In genomic region chr4:58286368-58287090, GRCm38 (mm10) we compare ENCODE assay signal across 17 mouse cellular contexts. TPM values are rescaled to one million over a fixed set of nuclear protein-coding genes. Genes with fewer than 3 reads are reported as not detected.
DNase-seq lines count a peak whose midpoint lies in the region; ATAC-seq and TF ChIP-seq lines count a peak whose summit lies in the region.
"Had no signal": no experiment of that assay in that cellular context is flagged by ENCODE, and none has a peak within 500 bp of the region (broad histone marks: within the 10 kb centered on the region; RNA-seq: fewer than 3 reads in every experiment).

No protein-coding gene starts in this region.

- WGBS in heart, embryonic 16.5 days: 49% methylated on average over 9 of the region's 9 CpGs
- WGBS in embryonic facial prominence, embryonic 15.5 days: 20% methylated on average over 9 of the region's 9 CpGs
- WGBS in stomach, postnatal 0 days: 37% methylated on average over 9 of the region's 9 CpGs

- no peak for TF ChIP-seq POLR2A in testis, adult 2 months (IDR thresholded peaks at IDR 0.05; ENCODE audit: control insufficient read depth, low read depth, low read length)

- H3K9me3 ChIP-seq in heart, embryonic 16.5 days (replicated peaks; ENCODE audit: control insufficient read depth, low read length): no peaks in the 10 kb centered on the region
- H3K9me3 ChIP-seq in embryonic facial prominence, embryonic 15.5 days (replicated peaks): no peaks in the 10 kb centered on the region
- no peaks in the 10 kb centered on the region for H3K9me3 ChIP-seq in stomach, postnatal 0 days (ENCODE audit: control insufficient read depth, low read length)
- H3K9me3 ChIP-seq: embryonic facial prominence, embryonic 12.5 days; forebrain, embryonic 12.5 days; megakaryocyte, embryonic 14.5 days had no signal

- no peak for DNase-seq in heart, adult 18-20 months
- no peak for DNase-seq in testis, postnatal 10 days (ENCODE audit: low spot score)
- no peak for DNase-seq in stomach, postnatal 0 days (ENCODE audit: low spot score)
- DNase-seq in thymus, postnatal 25 days: no peak
- no peak for DNase-seq in ovary, postnatal 36 days (ENCODE audit: low spot score)
- DNase-seq: cerebellum, adult 11-12 months had no signal

- no peaks in the 10 kb centered on the region for H3K27me3 ChIP-seq in heart, embryonic 16.5 days (ENCODE audit: control insufficient read depth, insufficient read depth, low read length)
- H3K27me3 ChIP-seq in testis, adult 2 months (ENCODE audit: control insufficient read depth, insufficient read depth, low read length): no peaks in the 10 kb centered on the region
- H3K27me3 ChIP-seq in embryonic facial prominence, embryonic 15.5 days: no peaks in the 10 kb centered on the region
- H3K27me3 ChIP-seq in stomach, postnatal 0 days (ENCODE audit: control insufficient read depth, insufficient read depth, low read length): no peaks in the 10 kb centered on the region
- H3K27me3 ChIP-seq: embryonic facial prominence, embryonic 12.5 days; forebrain, embryonic 12.5 days; megakaryocyte, embryonic 14.5 days; Patski had no signal

- no peak overlapping the region for H3K9ac ChIP-seq in heart, embryonic 16.5 days (ENCODE audit: low read length)
- no peak overlapping the region for H3K9ac ChIP-seq in embryonic facial prominence, embryonic 15.5 days
- no peak overlapping the region for H3K9ac ChIP-seq in stomach, postnatal 0 days (ENCODE audit: low read length)
- H3K9ac ChIP-seq: embryonic facial prominence, embryonic 12.5 days; forebrain, embryonic 12.5 days had no signal

- no peak overlapping the region for H3K4me3 ChIP-seq in heart, embryonic 16.5 days (ENCODE audit: low read length)
- H3K4me3 ChIP-seq in testis, adult 2 months (ENCODE audit: control insufficient read depth, low read depth, low read length): no peak overlapping the region
- peak overlapping the region; percentile 18 for H3K4me3 ChIP-seq in embryonic facial prominence, embryonic 15.5 days (replicated peaks)
- peak overlapping the region; percentile 8; the same call in 1 of the 2 replicates for H3K4me3 ChIP-seq in stomach, postnatal 0 days (ENCODE audit: low read depth, low read length)
- H3K4me3 ChIP-seq: embryonic facial prominence, embryonic 12.5 days; forebrain, embryonic 12.5 days; megakaryocyte, embryonic 14.5 days had no signal

- peak overlapping the region; percentile 37; the same call in 1 of the 2 replicates for H3K4me2 ChIP-seq in heart, embryonic 16.5 days (ENCODE audit: low read depth, low read length)
- H3K4me2 ChIP-seq in embryonic facial prominence, embryonic 15.5 days (replicated peaks): peak overlapping the region; percentile 26
- H3K4me2 ChIP-seq in stomach, postnatal 0 days (replicated peaks; ENCODE audit: low read depth): peak overlapping the region; percentile 32
- H3K4me2 ChIP-seq: embryonic facial prominence, embryonic 12.5 days; forebrain, embryonic 12.5 days; heart, embryonic 11.5 days; liver, embryonic 11.5 days had no signal

- no peak for TF ChIP-seq EP300 in stomach, postnatal 0 days (optimal IDR thresholded peaks at IDR 0.05)

- no peaks in the 10 kb centered on the region for H3K36me3 ChIP-seq in heart, embryonic 16.5 days (ENCODE audit: control insufficient read depth, insufficient read depth)
- no peaks in the 10 kb centered on the region for H3K36me3 ChIP-seq in testis, adult 2 months (ENCODE audit: control insufficient read depth, insufficient read depth, low read length)
- no peaks in the 10 kb centered on the region for H3K36me3 ChIP-seq in embryonic facial prominence, embryonic 15.5 days
- no peaks in the 10 kb centered on the region for H3K36me3 ChIP-seq in stomach, postnatal 0 days (ENCODE audit: control insufficient read depth, insufficient read depth, low read length)
- H3K36me3 ChIP-seq: embryonic facial prominence, embryonic 12.5 days; forebrain, embryonic 12.5 days had no signal

- TF ChIP-seq CTCF in testis, adult 2 months (IDR thresholded peaks at IDR 0.05; ENCODE audit: control insufficient read depth, insufficient read depth, insufficient replicate concordance, low read depth, low read length): no peak
- no peak for TF ChIP-seq CTCF in stomach, postnatal 0 days (IDR thresholded peaks at IDR 0.05; ENCODE audit: low read depth)

- no peak overlapping the region for H3K27ac ChIP-seq in heart, embryonic 16.5 days (ENCODE audit: low read length)
- peak overlapping the region; percentile 41 for H3K27ac ChIP-seq in testis, adult 2 months (ENCODE audit: control insufficient read depth, insufficient read depth, low read depth, low read length)
- peak overlapping the region; percentile 25; the same call in 1 of the 2 replicates for H3K27ac ChIP-seq in embryonic facial prominence, embryonic 15.5 days (replicated peaks)
- H3K27ac ChIP-seq in stomach, postnatal 0 days (replicated peaks): 0 out of 2 replicates have a peak overlapping the region, but pooled peaks have one; percentile 36
- H3K27ac ChIP-seq: embryonic facial prominence, embryonic 12.5 days; forebrain, embryonic 12.5 days had no signal

- ATAC-seq in heart, embryonic 16.5 days (replicated peaks; ENCODE audit: extremely low read depth, insufficient read depth, low FRiP score): no peak
- no peak for ATAC-seq in embryonic facial prominence, embryonic 15.5 days (ENCODE audit: insufficient number of reproducible peaks, low FRiP score, low TSS enrichment, low read depth)
- no peak for ATAC-seq in stomach, postnatal 0 days (ENCODE audit: low FRiP score, low TSS enrichment)
- ATAC-seq: hindbrain, embryonic 16.5 days; midbrain, embryonic 16.5 days; Patski had no signal

- 0 out of 2 replicates have a peak, but pooled peaks cover 2% of the 10 kb centered on the region for H3K4me1 ChIP-seq in heart, embryonic 16.5 days (ENCODE audit: control insufficient read depth, insufficient read depth, low read length)
- no peaks in the 10 kb centered on the region for H3K4me1 ChIP-seq in testis, adult 2 months (ENCODE audit: control insufficient read depth, insufficient read depth, low read length)
- H3K4me1 ChIP-seq in embryonic facial prominence, embryonic 15.5 days: peaks cover 5% of the 10 kb centered on the region; the same call in 1 of the 2 replicates
- no peaks in the 10 kb centered on the region for H3K4me1 ChIP-seq in stomach, postnatal 0 days (replicated peaks; ENCODE audit: control insufficient read depth, insufficient read depth)
- H3K4me1 ChIP-seq: embryonic facial prominence, embryonic 12.5 days; forebrain, embryonic 12.5 days had no signal

RNA-seq across cellular contexts. Expression of gene Musk, which starts 0.8 kb away (rescaled TPM):
- polyA plus RNA-seq in heart, embryonic 16.5 days (2015; fragmentation: Nextera tagmentation; extraction: Ambion mirVana): 0.16 TPM in 1 of 2 replicates, not detected in the other
- under 1 TPM; 0.44 to 0.65 TPM for total RNA-seq in heart, adult 18-20 months (2021)
- 0.25 and 0.28 TPM in 2 replicates for polyA plus RNA-seq in testis, adult 2 months (2012; rRNA removed)
- polyA plus RNA-seq in embryonic facial prominence, embryonic 15.5 days (2015; fragmentation: Nextera tagmentation; extraction: Ambion mirVana): 5.9 and 9.3 TPM in 2 replicates
- polyA plus RNA-seq in stomach, postnatal 0 days (2015; fragmentation: Nextera tagmentation; extraction: Ambion mirVana): 0.74 and 0.75 TPM in 2 replicates
- polyA plus RNA-seq: heart, embryonic 11.5 days; liver, embryonic 11.5 days; Patski had no signal

Comparison
In these comparisons a context has a peak if more than half of its experiments do, and no peak if none do; other contexts are left out.
1. H3K4me3 ChIP-seq: peak in embryonic facial prominence, embryonic 15.5 days (single experiment) and stomach, postnatal 0 days (single experiment); none in heart, embryonic 16.5 days (single experiment) and testis, adult 2 months (single experiment).
2. Peak in every context shown above with its lines, with median percentiles within 50 percentile points of each other: H3K4me2 ChIP-seq.